Mouse (Mus musculus) hindbrain, embryonic 12.5 days (tissue): ENCODE results near the gene Olfr281. TPM values are rescaled to one million over a fixed set of nuclear protein-coding genes. Genes with fewer than 3 reads are reported as not detected.

Source experiments
- ATAC-seq: fragments of 200-750 bp; cut with Nextera tagmentation; 2 replicates; pipeline ENCODE4 v1.8.0; 2017; ENCODE audit warnings: moderate TSS enrichment; ENCODE audit not compliant: low FRiP score
- H3K27ac ChIP-seq: fragments of 300-500 bp; sonication (generic); 2 replicates; pipeline ENCODE4 v1.5.1; 2016; ENCODE audit warnings: mild to moderate bottlenecking
- H3K27me3 ChIP-seq: fragments of 300-500 bp; sonication (generic); 2 replicates; pipeline ENCODE4 v1.6.1; 2016; ENCODE audit warnings: mild to moderate bottlenecking
- H3K36me3 ChIP-seq: fragments of 300-500 bp; sonication (generic); 2 replicates; pipeline ENCODE4 v1.6.1; 2016; ENCODE audit warnings: mild to moderate bottlenecking
- H3K4me1 ChIP-seq: fragments of 300-500 bp; sonication (generic); 2 replicates; pipeline ENCODE4 v1.6.1; 2016
- H3K4me2 ChIP-seq: fragments of 300-500 bp; sonication (generic); replicated peaks from 2 replicates; pipeline ENCODE4 v1.6.1; 2016; ENCODE audit warnings: mild to moderate bottlenecking
- H3K4me3 ChIP-seq: fragments of 300-500 bp; sonication (generic); 2 replicates; pipeline ENCODE4 v1.5.1; 2016; ENCODE audit warnings: mild to moderate bottlenecking
- H3K9ac ChIP-seq: fragments of 300-500 bp; sonication (generic); 2 replicates; pipeline ENCODE4 v1.6.1; 2016; ENCODE audit warnings: mild to moderate bottlenecking, moderate library complexity
- H3K9me3 ChIP-seq: fragments of 300-500 bp; sonication (generic); replicated peaks from 2 replicates; pipeline ENCODE4 v1.6.1; 2016; ENCODE audit warnings: mild to moderate bottlenecking
- WGBS: fragments of 180-500 bp; shearing (Covaris S2); methylation state at CpG from one replicate; pipeline ENCODE4 v1.1.7; 2016; 5-methylcytosine and 5-hydroxymethylcytosine counted together
- polyA plus RNA-seq: library from polyadenylated mRNA; unstranded; fragments of >200 nt; fragmentation: Nextera tagmentation; extraction: Ambion mirVana; gene quantifications from 2 replicates; pipeline ENCODE4 v1.2.1, GENCODE M21; 2016

Olfr281 gene
- polyA plus RNA-seq, 1 experiment from 2014 or later, result not detected

- Histone ChIP-seq H3K27ac (no peak overlapping the region), H3K4me2 (no peak overlapping the region), H3K9ac (no peak overlapping the region), H3K9me3 (no peaks in the 10 kb centered on the region), H3K36me3 (no peaks in the 10 kb centered on the region), H3K4me3 (no peak overlapping the region), H3K4me1 (no peaks in the 10 kb centered on the region), H3K27me3 (no peaks in the 10 kb centered on the region)
- WGBS, result 78% methylated on average over 3 of the region's 3 CpGs
- no peak for ATAC-seq
These were observed 7.8 kb upstream of the Olfr281 start for GRCm38 (mm10) chr15:98444561-98444960.

- Histone ChIP-seq H3K27ac (no peak overlapping the region), H3K36me3 (no peaks in the 10 kb centered on the region), H3K9me3 (no peaks in the 10 kb centered on the region), H3K4me3 (no peak overlapping the region), H3K4me1 (no peaks in the 10 kb centered on the region), H3K4me2 (no peak overlapping the region), H3K27me3 (no peaks in the 10 kb centered on the region), H3K9ac (no peak overlapping the region)
- 56% methylated on average over 4 of the region's 4 CpGs for WGBS
- ATAC-seq, result no peak
These were observed 3.9 kb upstream of the Olfr281 start for GRCm38 (mm10) chr15:98448521-98448920.

GRCm38 (mm10) chr15:98469596-98469995, 17.2 kb downstream of the Olfr281 start, which contains the start of gene OR5BS1P:
OR5BS1P (plus strand) TSS chr15:98469896.
- Histone ChIP-seq H3K9me3 (0 out of 2 replicates have a peak, but pooled peaks cover 6% of the 10 kb centered on the region), H3K27ac (no peak within 1 kb of the TSS), H3K36me3 (no peaks in the 10 kb centered on the region), H3K27me3 (peaks cover 4% of the 10 kb centered on the region; the same call in 1 of the 2 replicates), H3K4me2 (no peak within 1 kb of the TSS), H3K4me1 (no peaks in the 10 kb centered on the region), H3K9ac (no peak within 1 kb of the TSS), H3K4me3 (no peak within 1 kb of the TSS)
- no peak for ATAC-seq
- 92% methylated on average over 4 of the region's 4 CpGs for WGBS

GRCm38 (mm10) chr15:98471539-98471938, 19.2 kb downstream of the Olfr281 start:
- Histone ChIP-seq H3K9ac (no peak overlapping the region), H3K27ac (no peak overlapping the region), H3K9me3 (0 out of 2 replicates have a peak, but pooled peaks cover 6% of the 10 kb centered on the region), H3K36me3 (no peaks in the 10 kb centered on the region), H3K4me1 (no peaks in the 10 kb centered on the region), H3K27me3 (peaks cover 4% of the 10 kb centered on the region; the same call in 1 of the 2 replicates), H3K4me3 (no peak overlapping the region), H3K4me2 (no peak overlapping the region)
- WGBS, result 91% methylated on average over 13 of the region's 13 CpGs
- no peak for ATAC-seq

- Histone ChIP-seq H3K4me1 (no peaks in the 10 kb centered on the region), H3K4me2 (no peak overlapping the region), H3K4me3 (no peak overlapping the region), H3K9me3 (no peaks in the 10 kb centered on the region), H3K9ac (no peak overlapping the region), H3K27me3 (peaks cover 4% of the 10 kb centered on the region; the same call in 1 of the 2 replicates), H3K36me3 (no peaks in the 10 kb centered on the region), H3K27ac (no peak overlapping the region)
- 85% methylated on average over 10 of the region's 10 CpGs for WGBS
- ATAC-seq, result no peak
These were observed 22.6 kb downstream of the Olfr281 start for GRCm38 (mm10) chr15:98474958-98475357.

- H3K4me2 ChIP-seq, result no peak overlapping the region
- 59% methylated on average over 10 of the region's 10 CpGs for WGBS
- no peak for ATAC-seq
- H3K4me3 ChIP-seq, result no peak overlapping the region
- H3K36me3 ChIP-seq, result no peaks in the 10 kb centered on the region
- H3K27me3 ChIP-seq, result peaks cover 4% of the 10 kb centered on the region; the same call in 1 of the 2 replicates
- H3K9ac ChIP-seq, result no peak overlapping the region
- H3K27ac ChIP-seq, result no peak overlapping the region
- H3K9me3 ChIP-seq, result no peaks in the 10 kb centered on the region
- no peaks in the 10 kb centered on the region for H3K4me1 ChIP-seq
These were observed 23.0 kb downstream of the Olfr281 start for GRCm38 (mm10) chr15:98475382-98475781.

- Histone ChIP-seq H3K27ac (no peak overlapping the region), H3K27me3 (peaks cover 4% of the 10 kb centered on the region; the same call in 1 of the 2 replicates), H3K36me3 (no peaks in the 10 kb centered on the region), H3K9ac (no peak overlapping the region), H3K4me2 (no peak overlapping the region), H3K4me1 (no peaks in the 10 kb centered on the region), H3K9me3 (no peaks in the 10 kb centered on the region), H3K4me3 (no peak overlapping the region)
- no peak for ATAC-seq
- WGBS, result 78% methylated on average over 5 of the region's 5 CpGs
These were observed 23.9 kb downstream of the Olfr281 start for GRCm38 (mm10) chr15:98476281-98476680.

- Histone ChIP-seq H3K4me2 (no peak overlapping the region), H3K27me3 (no peaks in the 10 kb centered on the region), H3K27ac (no peak overlapping the region), H3K4me1 (no peaks in the 10 kb centered on the region), H3K9ac (no peak overlapping the region), H3K9me3 (no peaks in the 10 kb centered on the region), H3K36me3 (no peaks in the 10 kb centered on the region), H3K4me3 (no peak overlapping the region)
- 73% methylated on average over 7 of the region's 7 CpGs for WGBS
- no peak for ATAC-seq
These were observed 27.2 kb downstream of the Olfr281 start for GRCm38 (mm10) chr15:98479568-98480102.

- WGBS, result 66% methylated on average over 3 of the region's 3 CpGs
- H3K9me3 ChIP-seq, result no peaks in the 10 kb centered on the region
- H3K4me1 ChIP-seq, result no peaks in the 10 kb centered on the region
- no peak within 1 kb of the TSS for H3K4me3 ChIP-seq
- no peak within 1 kb of the TSS for H3K27ac ChIP-seq
- H3K4me2 ChIP-seq, result no peak within 1 kb of the TSS
- H3K9ac ChIP-seq, result no peak within 1 kb of the TSS
- no peaks in the 10 kb centered on the region for H3K36me3 ChIP-seq
- no peaks in the 10 kb centered on the region for H3K27me3 ChIP-seq
- no peak for ATAC-seq
These were observed 30.3 kb downstream of the Olfr281 start, which contains the start of gene Lalba for GRCm38 (mm10) chr15:98482701-98483100. Lalba (minus strand) TSS chr15:98482721.

- ATAC-seq, result no peak
- H3K9me3 ChIP-seq, result no peaks in the 10 kb centered on the region
- no peak overlapping the region for H3K9ac ChIP-seq
- no peaks in the 10 kb centered on the region for H3K36me3 ChIP-seq
- no peaks in the 10 kb centered on the region for H3K27me3 ChIP-seq
- H3K27ac ChIP-seq, result no peak overlapping the region
- WGBS, result 81% methylated on average over 18 of the region's 18 CpGs
- no peak overlapping the region for H3K4me2 ChIP-seq
- no peak overlapping the region for H3K4me3 ChIP-seq
- H3K4me1 ChIP-seq, result no peaks in the 10 kb centered on the region
These were observed 31.8 kb downstream of the Olfr281 start for GRCm38 (mm10) chr15:98483907-98484886.

- 95% methylated on average over 8 of the region's 8 CpGs for WGBS
- Histone ChIP-seq H3K4me2 (no peak overlapping the region), H3K27me3 (no peaks in the 10 kb centered on the region)
These were observed 34.1 kb downstream of the Olfr281 start for GRCm38 (mm10) chr15:98486433-98487021.

GRCm38 (mm10) chr15:98491332-98491731, 38.9 kb downstream of the Olfr281 start:
- H3K4me2 ChIP-seq, result no peak overlapping the region
- 85% methylated on average over 2 of the region's 2 CpGs for WGBS
- no peaks in the 10 kb centered on the region for H3K36me3 ChIP-seq
- H3K27ac ChIP-seq, result no peak overlapping the region
- H3K4me3 ChIP-seq, result no peak overlapping the region
- no peak overlapping the region for H3K9ac ChIP-seq
- no peaks in the 10 kb centered on the region for H3K27me3 ChIP-seq
- H3K4me1 ChIP-seq, result no peaks in the 10 kb centered on the region
- no peak for ATAC-seq
- H3K9me3 ChIP-seq, result no peaks in the 10 kb centered on the region

More at GRCm38 (mm10) chr15:98486433-98487021, 34.1 kb downstream of the Olfr281 start:
- no peak overlapping the region for H3K27ac ChIP-seq
- no peaks in the 10 kb centered on the region for H3K36me3 ChIP-seq
- H3K4me1 ChIP-seq, result no peaks in the 10 kb centered on the region
- H3K4me3 ChIP-seq, result no peak overlapping the region
- no peak for ATAC-seq
- H3K9ac ChIP-seq, result no peak overlapping the region
- H3K9me3 ChIP-seq, result no peaks in the 10 kb centered on the region
